ENCODE assay signal across 18 mouse cellular contexts in the genomic region with DNA sequence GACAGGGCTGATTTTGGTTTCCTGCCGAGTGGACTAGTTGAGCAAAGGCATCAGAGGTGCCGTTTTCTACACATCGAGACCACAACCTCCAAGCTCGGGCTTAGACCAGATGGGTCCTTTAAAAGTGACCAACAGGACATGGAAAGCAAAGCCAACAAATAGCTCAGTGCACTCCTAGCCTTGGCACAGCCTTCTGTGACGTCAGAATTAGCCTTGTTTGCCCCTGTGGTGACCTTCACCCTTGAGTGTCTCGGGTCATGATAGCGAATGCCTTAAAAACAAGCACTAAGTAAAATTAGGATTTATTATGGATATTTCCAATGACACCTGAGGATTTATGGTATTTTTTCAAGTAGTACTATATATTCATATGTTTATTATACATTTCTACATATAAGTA.
"Had no signal": no experiment of that assay in that cellular context is flagged by ENCODE, and none has a peak within 500 bp of the region (broad histone marks: within the 10 kb centered on the region; RNA-seq: fewer than 3 reads in every experiment).

No protein-coding gene starts in this region.

- H3K9ac ChIP-seq: lung, embryonic 14.5 days; midbrain, embryonic 13.5 days; neural tube, embryonic 13.5 days; neural tube, embryonic 15.5 days had no signal

- DNase-seq: lung, adult 18-20 months; lung, embryonic 14.5 days; lung, postnatal 10 days; lung, postnatal 4 days; retina, postnatal 1 day; right cerebral cortex, adult 18-20 months; right cerebral cortex, postnatal 25 days; right cerebral cortex, postnatal 4 days; spleen, adult 18-20 months; thymus, adult 18-20 months; thymus, postnatal 14 days; thymus, postnatal 36 days had no signal

- H3K36me3 ChIP-seq: midbrain, embryonic 10.5 days; midbrain, embryonic 13.5 days; neural tube, embryonic 13.5 days; neural tube, embryonic 15.5 days had no signal

- H3K4me3 ChIP-seq: midbrain, embryonic 10.5 days; midbrain, embryonic 13.5 days; myocyte; neural tube, embryonic 13.5 days; neural tube, embryonic 15.5 days had no signal

- H3K4me1 ChIP-seq: midbrain, embryonic 13.5 days; neural tube, embryonic 13.5 days; neural tube, embryonic 15.5 days had no signal

- ATAC-seq: midbrain, embryonic 13.5 days; midbrain, embryonic 16.5 days had no signal

- H3K9me3 ChIP-seq: midbrain, embryonic 10.5 days; midbrain, embryonic 13.5 days; neural tube, embryonic 13.5 days; neural tube, embryonic 15.5 days had no signal

- H3K4me2 ChIP-seq: lung, embryonic 14.5 days; midbrain, embryonic 13.5 days; neural tube, embryonic 13.5 days; neural tube, embryonic 15.5 days had no signal

- H3K27ac ChIP-seq: midbrain, embryonic 10.5 days; midbrain, embryonic 13.5 days; neural tube, embryonic 13.5 days; neural tube, embryonic 15.5 days had no signal
